Mouse (Mus musculus): ENCODE results near the gene Cd4.

DNA sequence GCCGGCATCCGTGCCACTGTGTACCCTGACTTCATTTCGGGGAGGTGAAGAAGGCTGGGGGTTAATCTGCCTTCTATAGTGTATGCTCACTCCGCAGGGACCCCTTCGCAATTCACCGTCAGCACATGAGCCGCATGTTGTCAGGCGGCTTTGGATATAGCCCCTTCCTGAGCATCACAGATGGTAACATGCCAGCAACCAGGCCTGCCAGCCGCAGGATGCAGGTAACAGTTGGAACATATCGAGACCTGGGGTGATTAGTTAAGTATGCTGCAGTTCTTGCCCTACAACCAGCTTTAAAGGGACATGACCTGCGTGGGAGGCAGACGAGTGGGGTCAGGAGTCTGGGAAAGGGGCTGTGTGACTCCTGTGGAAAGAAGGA, 44.3 kb upstream of the Cd4 start:
- no peak for TF ChIP-seq CTCF (IDR thresholded peaks at IDR 0.05; ENCODE audit: low read depth)
- TF ChIP-seq EP300 (IDR thresholded peaks at IDR 0.05; ENCODE audit: low read depth), result no peak
